Mouse (Mus musculus) kidney, adult 10 weeks (tissue): Measurements from ENCODE around the gene Olfr859. TPM values are rescaled to one million over a fixed set of nuclear protein-coding genes. Genes with fewer than 3 reads are reported as not detected.

ENCODE experiments used
- polyA plus RNA-seq: library from polyadenylated mRNA; stranded (reverse); fragments of 350-450 nt; fragmentation: Illumina TruSeq; extraction: RNeasy Lipid Tissue Mini Kit (QIAGEN cat#74804); gene quantifications from one replicate; pipeline ENCODE4 v1.2.3, GENCODE M21; 2014; ENCODE audit warnings: low read depth, low replicate concordance

Gene Olfr859
- polyA plus RNA-seq, result not detected

DNA sequence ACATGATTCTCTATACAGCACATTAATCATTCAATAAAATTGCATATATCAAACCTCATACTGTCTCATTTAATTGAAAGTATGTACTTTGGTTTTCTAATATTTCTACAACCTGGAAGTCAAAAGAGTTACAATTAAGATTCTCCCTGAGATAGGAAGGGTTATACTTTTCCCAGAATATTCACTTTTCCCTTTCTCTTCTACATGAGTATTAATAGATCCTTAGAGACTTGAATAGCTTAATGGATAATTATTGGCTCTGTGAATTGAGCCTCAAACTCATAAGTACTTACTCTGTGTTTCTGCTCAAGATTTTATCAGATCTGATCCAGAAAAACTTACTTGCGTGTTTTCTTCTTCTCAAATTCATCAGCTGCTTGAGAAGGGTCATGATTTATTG, at the start of gene Olfr859:
Olfr859 (plus strand) TSS at position 301 of the 400 bp plus-strand sequence.

DNA sequence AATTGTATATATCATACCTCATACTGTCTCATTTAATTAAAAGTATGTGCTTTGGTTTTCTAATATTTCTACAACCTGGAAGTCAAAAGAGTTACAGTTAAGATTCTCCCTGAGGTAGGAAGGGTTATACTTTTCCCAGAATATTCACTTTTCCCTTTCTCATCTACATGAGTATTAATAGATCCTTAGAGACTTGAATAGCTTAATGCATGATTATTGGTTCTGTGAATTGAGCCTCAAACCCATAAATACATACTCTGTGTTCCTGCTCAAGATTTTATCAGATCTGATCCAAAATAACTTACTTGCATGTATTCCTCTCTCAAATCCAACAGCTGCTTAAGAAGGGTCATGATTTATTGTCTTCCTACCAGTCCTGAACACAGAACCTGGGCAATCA, 24.7 kb upstream of the Olfr859 start, which contains the start of gene Olfr58:
Olfr58 (plus strand) TSS at position 301 of the 400 bp plus-strand sequence.

DNA sequence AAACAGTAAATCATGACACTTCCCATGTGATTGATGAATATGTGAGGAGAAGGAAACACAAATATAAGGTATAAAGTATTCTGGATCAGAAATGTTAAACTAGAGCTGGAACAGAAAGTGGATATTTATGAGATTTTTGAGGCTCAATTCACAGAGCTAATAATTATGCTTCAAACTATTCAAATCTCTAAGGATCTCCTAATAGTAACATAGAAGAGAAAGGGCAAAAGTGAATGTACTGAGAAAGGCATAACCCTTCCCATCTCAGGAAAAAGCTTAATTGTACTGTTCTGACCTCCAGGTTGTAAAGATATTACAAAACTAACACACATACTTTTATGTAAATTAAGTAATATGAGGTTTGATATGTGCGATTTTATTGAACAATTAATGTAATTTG, 44.9 kb downstream of the Olfr859 start, which contains the start of gene Olfr860:
Olfr860 (minus strand) TSS at position 101 of the 400 bp plus-strand sequence.

Other genes with a start within 250 kb of the Olfr859 start
- not detected for gene Olfr854, start 237.5 kb upstream of the Olfr859 start, polyA plus RNA-seq
- gene Olfr855, start 222.3 kb upstream of the Olfr859 start, polyA plus RNA-seq, result not detected
- 29.3 TPM for gene Zfp317, start 182.8 kb upstream of the Olfr859 start, polyA plus RNA-seq
- not detected for gene Olfr857, start 95.5 kb upstream of the Olfr859 start, polyA plus RNA-seq
- gene Olfr58, start 24.6 kb upstream of the Olfr859 start, polyA plus RNA-seq, result not detected
- gene Olfr860, start 44.8 kb downstream of the Olfr859 start, polyA plus RNA-seq, result not detected
- gene Olfr862, start 83.1 kb downstream of the Olfr859 start, polyA plus RNA-seq, result not detected
- not detected for gene Olfr77, start 112.0 kb downstream of the Olfr859 start, polyA plus RNA-seq
- gene Olfr866, start 223.1 kb downstream of the Olfr859 start, polyA plus RNA-seq, result not detected